Mouse (Mus musculus) layer of hippocampus, adult 9-11 months (tissue): ENCODE data around the gene Ms4a4c.
"Not testable (repeated sequence)": the region's sequence is repeated elsewhere in the genome, so short reads cannot be mapped to it uniquely, and the experiment has no call there.

Experiments
- DNase-seq: peaks from one replicate; pipeline ENCODE4 v3.0.0; 2022

Ms4a4c gene

DNA sequence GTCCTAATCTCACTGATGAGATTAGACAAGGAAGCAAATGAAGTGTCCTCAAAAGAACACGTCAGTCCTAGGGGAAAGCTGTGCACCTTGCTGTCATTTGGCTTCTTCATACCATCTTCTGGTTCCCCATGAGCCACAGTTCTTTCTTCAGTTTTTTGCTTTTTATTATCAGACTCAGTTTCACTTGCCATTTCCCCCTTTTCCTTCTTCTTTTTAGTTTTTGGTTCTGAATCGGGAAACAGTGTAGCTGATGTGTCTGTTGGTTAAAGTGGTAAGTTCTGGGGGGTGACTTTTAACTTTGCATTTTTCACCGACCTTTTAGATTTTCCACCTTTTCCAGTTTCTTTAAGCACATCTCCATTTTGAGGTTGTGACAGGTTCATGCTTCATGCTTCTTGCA is at the start of gene Ms4a4c:
TSS of gene Ms4a4c (plus strand) at position 244 of the 400 bp plus-strand sequence.
- no peak for DNase-seq

DNA sequence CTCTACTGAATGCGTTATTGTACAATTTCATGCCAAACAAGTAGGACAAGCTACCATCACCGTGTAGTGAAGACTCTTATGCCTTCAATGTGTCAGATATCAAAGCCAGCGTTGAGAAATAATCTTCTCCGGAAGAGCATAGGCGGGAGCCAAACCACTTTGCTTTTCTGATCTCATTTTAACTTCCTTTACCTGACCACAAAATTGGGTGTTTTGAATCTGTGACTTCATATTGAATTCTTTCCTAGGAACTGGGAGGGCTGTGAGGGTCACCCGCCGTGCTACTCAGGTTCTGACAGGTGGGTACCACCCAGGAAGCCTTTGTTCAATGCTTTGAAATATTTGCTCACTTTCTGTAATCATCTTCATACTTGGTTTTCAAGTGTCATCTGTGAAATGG is 48.8 kb upstream of the Ms4a4c start:
- no peak for DNase-seq

DNA sequence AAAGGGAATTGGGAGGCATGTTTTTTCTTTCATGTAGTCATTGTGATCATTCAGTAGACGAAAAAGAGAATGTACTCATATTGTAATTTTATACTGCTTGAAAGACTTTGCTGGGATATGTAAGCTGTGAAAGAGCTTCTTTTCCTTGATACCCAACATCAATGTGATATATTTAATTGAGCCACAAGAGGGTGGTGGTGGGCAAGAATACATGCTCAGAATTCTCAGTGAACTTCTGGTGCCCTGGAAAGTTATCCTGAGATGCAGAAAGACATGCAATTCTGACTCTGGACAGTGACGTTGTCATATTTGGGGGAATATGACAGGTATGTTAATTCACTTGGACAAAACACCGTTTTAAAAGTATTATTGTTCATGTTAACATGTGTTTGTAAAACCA is 44.5 kb upstream of the Ms4a4c start:
- no peak for DNase-seq

DNA sequence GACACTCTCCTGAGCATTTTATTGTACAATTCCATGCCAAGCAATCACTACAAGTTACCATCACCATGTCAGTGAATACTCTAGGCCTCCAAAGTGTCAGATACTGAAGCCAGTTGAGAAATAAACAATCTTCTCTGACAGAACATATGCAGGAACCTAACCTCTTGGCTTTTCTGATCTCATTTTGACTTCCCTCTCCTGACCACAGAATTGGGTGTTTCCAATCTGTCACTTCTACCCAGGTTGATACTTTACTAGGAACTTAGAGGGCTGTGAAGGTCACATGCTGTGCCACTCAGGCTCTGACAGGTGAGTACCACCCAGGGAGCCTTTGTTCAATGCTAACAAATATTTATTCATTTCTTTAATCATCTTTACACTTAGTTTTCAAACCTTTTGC is 42.6 kb upstream of the Ms4a4c start:
- DNase-seq, result no peak

DNA sequence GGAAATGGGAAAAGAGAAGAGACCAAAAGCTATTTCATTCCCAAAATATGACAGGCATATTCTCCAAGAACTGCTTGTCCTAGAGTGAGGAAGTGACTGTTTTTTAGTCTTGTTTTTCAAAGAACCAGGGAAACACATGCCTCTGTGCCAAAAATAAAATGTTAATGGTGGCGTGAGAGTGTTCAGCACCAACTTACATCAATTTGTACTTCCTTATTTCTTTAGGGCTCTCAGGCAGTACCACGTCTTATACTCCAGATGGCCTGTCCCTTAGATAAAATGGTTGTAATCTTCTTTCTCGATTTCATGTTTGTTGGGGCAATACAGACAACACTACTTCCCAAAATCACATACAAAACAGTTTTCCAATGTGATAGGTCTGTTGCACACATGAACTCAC is 36.3 kb upstream of the Ms4a4c start:
- no peak for DNase-seq

DNA sequence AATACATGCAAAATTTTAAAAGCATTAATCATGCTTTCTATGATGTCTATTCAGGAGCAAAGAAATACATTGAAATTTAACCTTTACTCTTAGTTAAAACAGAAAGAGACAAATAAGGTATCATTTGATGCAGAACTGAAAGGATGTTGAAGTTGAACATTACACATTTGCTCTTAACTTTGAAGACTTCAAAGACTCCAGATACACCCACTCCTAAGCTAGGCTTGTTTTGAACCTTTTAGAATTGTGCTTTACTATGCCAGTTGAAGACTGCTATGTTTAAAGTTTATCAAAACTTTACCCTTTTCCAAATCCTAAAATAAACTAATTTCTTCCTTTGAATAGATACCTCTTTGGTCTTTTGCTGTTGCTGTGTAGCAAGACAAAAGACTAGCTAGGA is 33.4 kb upstream of the Ms4a4c start:
- no peak for DNase-seq

DNA sequence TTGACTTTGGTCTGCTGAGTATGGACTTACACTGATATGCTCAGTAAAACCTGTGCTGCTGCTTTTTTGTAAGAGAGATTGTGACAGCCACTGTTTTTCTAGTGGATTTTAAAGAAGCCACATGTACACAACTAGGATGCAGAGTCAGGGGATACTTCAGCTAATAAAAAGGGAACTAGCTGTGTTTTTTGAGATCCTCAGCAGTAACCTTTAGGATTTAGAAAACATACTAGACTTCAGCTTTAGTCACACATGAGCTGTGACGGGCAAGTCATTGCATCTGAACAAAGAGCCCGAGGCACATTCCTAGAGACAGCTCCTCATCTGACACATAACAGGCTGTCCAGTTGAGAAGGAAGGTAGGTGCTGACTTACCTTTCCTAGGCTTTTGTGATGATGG is 29.3 kb upstream of the Ms4a4c start, which contains the start of gene Ms4a4a:
TSS of gene Ms4a4a (plus strand) at position 251 of the 400 bp plus-strand sequence.
- DNase-seq, result no peak

DNA sequence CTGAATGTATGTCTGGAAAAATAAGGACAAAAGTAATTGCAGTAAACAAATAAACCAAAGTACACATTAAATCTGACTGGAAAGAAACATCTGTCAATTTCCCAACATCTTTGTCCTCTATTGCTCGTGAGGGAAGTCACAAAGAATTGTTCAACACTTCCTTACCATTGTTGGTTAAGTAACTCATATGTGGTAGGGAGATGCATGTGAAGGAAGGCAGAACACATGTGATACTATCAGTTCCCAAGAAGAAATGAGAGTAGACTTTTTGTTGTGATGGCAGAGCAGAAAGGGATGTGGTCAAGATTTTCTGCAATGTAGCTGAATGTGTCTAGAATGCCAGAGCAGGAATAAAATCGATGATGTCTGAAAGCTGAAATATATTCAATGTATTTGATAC is 28.2 kb upstream of the Ms4a4c start:
- no peak for DNase-seq

GRCm38 (mm10) chr19:11387109-11387508 is 17.5 kb upstream of the Ms4a4c start:
- no peak for DNase-seq

GRCm38 (mm10) chr19:11387685-11388084 is 16.9 kb upstream of the Ms4a4c start:
- DNase-seq, result no peak

GRCm38 (mm10) chr19:11388949-11389348 is 15.6 kb upstream of the Ms4a4c start:
- no peak for DNase-seq

DNA sequence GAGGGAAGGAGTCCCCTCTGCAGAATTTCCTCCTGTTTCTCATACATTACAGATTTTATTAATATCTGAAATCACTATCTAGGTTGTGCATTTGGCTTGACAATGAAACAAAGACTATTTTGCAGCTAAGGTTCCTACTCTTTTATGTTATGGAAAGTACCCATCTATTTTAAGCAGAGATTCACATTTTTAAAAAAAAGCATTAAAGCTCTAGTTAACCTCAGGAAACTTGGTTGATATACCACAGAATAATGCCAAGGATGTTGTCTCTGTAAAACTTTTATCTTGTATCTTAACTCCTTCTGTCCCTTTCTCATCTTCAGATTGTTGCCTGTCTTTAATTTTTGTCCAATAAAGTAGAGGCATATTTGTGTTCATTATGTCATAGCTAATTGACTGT is 8.8 kb upstream of the Ms4a4c start:
- DNase-seq, result no peak

DNA sequence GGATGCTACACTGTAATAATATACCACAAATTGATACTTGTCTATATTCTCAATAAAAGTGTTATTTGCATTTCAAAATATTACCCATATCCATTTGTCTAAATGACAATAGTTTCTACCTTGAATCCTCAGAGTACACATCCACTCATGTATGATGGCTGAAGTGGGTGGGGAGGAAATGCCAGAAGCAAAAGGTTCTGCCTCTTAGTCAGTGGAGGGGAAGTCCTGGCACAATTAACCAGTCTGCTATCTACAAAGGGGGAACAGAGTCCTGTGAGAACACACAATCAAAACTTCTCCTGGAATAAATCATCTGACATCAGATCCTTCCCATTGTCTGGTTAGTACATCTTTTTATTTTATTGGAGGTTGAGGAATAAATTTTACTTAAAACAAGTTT is 2.9 kb downstream of the Ms4a4c start:
- no peak for DNase-seq

- no peak for DNase-seq
These were observed 4.0 kb downstream of the Ms4a4c start for GRCm38 (mm10) chr19:11408591-11408990.

GRCm38 (mm10) chr19:11411640-11412039 is 7.1 kb downstream of the Ms4a4c start:
- DNase-seq, result no peak

DNA sequence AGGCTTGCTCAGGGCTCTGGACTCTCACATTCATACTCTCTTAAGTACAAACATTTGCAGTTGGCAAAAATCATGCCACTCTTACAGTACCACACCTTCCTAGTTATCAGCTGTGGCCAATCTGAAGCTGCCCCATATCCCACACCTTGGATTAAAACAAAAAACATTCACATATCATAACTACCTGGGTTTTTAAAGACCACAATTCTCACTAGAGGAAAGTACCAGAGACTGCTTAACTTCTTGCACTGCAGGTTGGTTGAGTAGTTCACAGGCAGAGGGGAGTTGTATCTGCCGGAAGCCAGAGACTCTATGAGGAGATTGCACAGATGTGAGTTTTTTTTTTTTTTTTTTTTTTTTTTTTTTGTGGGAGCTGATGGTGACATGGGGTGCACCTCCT is 9.5 kb downstream of the Ms4a4c start:
- no peak for DNase-seq

DNA sequence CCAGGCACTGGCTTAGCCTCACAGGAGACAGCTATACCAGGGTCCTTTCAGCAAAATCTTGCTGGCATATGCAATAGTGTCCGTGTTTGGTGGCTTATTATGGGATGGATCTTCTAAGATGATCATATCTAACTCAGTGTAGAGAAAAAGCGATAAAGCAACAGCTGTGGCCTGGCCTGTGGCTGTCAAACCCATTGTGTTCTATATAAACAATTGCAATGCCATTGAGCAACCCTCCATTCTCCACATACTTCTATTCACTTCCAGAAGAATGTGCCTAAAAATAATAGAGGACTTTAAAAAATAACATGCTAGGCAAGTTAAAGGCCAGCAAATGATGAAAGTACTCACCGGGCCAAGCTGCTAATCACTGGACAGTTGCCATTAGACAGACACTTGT is 11.0 kb downstream of the Ms4a4c start:
- no peak for DNase-seq

- not testable (repeated sequence) for DNase-seq
These were observed 14.3 kb downstream of the Ms4a4c start for GRCm38 (mm10) chr19:11418865-11419264.

GRCm38 (mm10) chr19:11431209-11431608 is 26.6 kb downstream of the Ms4a4c start:
- not testable (repeated sequence) for DNase-seq

- DNase-seq, result no peak
These were observed 30.7 kb downstream of the Ms4a4c start for GRCm38 (mm10) chr19:11435058-11435834.

- no peak for DNase-seq
These were observed 38.8 kb downstream of the Ms4a4c start, which contains the start of gene Ms4a4b for GRCm38 (mm10) chr19:11443338-11443737. TSS of gene Ms4a4b (plus strand) at chr19:11443553.

- DNase-seq, result no peak
These were observed 39.4 kb downstream of the Ms4a4c start for GRCm38 (mm10) chr19:11443964-11444363.

GRCm38 (mm10) chr19:11447238-11447637 is 42.7 kb downstream of the Ms4a4c start:
- no peak for DNase-seq

DNA sequence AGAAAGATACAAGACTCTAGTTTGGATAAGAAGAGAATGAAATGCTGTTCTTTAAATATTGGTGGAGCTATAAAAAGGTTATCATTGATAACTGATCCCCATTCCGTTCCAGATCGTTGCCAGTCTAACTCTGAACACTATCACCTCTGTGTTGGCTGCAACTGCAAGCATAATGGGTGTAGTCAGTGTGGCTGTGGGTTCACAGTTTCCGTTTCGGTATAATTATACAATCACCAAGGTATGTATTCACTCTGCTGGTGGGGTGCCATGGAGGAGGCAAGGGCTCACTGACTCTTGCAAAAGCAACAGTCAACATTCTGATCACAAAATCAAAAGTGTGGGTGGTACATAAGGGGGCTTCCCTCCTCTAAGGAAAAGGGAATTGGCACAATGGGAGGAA is 54.5 kb downstream of the Ms4a4c start:
- not testable (repeated sequence) for DNase-seq

DNA sequence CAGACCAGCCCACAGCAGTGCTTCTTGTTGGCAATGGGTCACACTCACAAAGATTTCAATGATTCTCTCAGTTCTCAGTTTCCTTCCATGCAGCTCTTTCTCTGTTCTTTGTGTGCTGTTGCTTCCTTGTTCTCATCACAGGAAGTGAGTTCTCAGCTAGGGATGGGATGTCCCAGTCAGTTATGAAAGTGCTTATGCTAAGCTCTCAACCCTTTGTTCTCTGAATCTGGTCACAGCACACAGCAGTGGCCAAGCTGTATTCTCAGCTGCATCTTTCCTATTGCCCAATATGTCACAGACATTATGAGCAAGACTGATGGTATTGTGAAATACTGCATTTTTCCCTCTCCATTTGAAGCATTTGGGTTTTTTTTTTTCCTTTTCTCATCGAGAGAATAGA is 60.2 kb downstream of the Ms4a4c start:
- DNase-seq, result not testable (repeated sequence)
